Mouse (Mus musculus): ENCODE data around the gene Pik3r6. TPM values are rescaled to one million over a fixed set of nuclear protein-coding genes. Genes with fewer than 3 reads are reported as not detected.

The Pik3r6 gene
- polyA plus RNA-seq, 2 experiments = 1.3 to 1.5 TPM

DNA sequence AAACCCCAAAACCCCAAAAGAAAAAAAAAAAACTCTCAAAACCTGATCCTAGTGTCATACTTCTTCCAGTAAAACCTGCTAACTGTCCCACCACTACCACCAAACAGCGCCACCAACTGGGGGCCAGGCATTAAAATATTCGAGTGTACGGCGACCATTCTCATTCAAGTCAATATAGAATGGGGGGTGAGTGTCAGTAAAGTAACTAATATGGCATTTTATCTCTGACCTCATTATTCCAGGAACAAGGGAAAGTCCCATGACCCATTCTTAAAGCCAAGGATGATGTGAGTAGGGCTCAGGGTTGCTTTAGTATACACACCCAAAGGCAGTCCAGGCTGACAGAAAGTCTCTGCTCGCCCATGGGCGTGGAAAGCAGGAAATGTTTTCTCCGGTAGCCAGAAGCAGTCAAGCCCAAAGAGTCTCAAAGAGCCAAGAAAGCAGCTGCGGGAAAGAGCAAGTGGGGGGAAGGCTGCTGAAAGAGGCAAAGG lies 51.2 kb downstream of the Pik3r6 start:
- DNase-seq (ENCODE audit: low read depth in 3 of 3, low spot score in 3 of 3) = no peak
- H3K4me3 ChIP-seq (ENCODE audit: insufficient read depth in 1 of 2, low read depth in 2 of 2, low read length in 2 of 2) = no peak overlapping the region
- 29% methylated on average over 8 of the region's 8 CpGs for WGBS (ENCODE audit: insufficient replicate concordance)
- H3K9ac ChIP-seq (replicated peaks) = no peak overlapping the region
- no peaks in the 10 kb centered on the region for H3K27me3 ChIP-seq (ENCODE audit: control insufficient read depth, insufficient read depth, low read length)
- no peak for ATAC-seq (ENCODE audit: insufficient read depth)
- no peaks in the 10 kb centered on the region for H3K9me3 ChIP-seq (ENCODE audit: control insufficient read depth, low read length)
- no peak for TF ChIP-seq EP300 (IDR thresholded peaks at IDR 0.05; ENCODE audit: low read depth)
- TF ChIP-seq CTCF (IDR thresholded peaks at IDR 0.05; ENCODE audit: low read depth) = peak; percentile 31; the same call in 1 of the 2 replicates
- H3K36me3 ChIP-seq (replicated peaks; ENCODE audit: control insufficient read depth, insufficient read depth, low read depth) = no peaks in the 10 kb centered on the region
- no peaks in the 10 kb centered on the region for H3K4me1 ChIP-seq (replicated peaks; ENCODE audit: control insufficient read depth in 2 of 2, insufficient read depth in 2 of 2, low read length in 1 of 2)
- H3K4me2 ChIP-seq (ENCODE audit: low read depth) = no peak overlapping the region
- no peak overlapping the region for H3K27ac ChIP-seq

DNA sequence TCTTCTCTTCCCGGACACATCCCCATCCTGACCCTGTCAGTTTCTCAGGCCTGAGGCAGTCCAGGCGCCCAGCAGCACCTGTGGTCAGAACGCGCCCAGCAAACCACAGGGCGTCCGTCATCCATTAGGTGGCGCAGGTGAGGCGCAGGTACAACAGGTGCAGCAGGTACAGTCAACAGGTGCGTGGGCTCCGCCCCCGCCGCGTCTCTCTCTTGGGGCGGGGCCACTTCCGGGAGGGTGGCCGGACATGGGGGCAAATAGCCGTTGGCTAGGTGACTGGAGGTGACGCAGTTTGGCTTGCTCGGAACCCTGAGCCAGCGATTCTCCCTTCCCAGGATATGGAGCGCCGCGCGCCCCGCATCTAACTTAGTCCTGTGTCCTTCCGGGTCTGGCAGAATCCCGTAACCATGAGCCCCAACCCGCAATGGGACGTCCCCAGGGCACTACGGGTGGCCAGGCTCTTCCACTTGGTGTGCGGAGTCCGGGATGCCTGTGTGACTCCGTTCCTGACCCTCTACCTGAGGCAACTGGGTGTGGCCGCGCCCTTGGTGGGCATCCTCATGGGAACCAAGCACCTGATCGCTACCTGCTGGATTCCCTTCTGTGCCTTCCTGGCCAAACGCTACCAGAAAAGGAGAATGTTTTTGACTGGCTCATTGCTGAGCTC lies 53.2 kb downstream of the Pik3r6 start, which contains the start of gene Mfsd6l:
Gene Mfsd6l, plus strand, starts transcription at position 269 of the 667 bp plus-strand sequence.
- Histone ChIP-seq H3K9me3 (ENCODE audit: control insufficient read depth, low read length) (no peaks in the 10 kb centered on the region), H3K4me3 (ENCODE audit: insufficient read depth in 1 of 2, low read depth in 2 of 2, low read length in 2 of 2) (no peak within 1 kb of the TSS), H3K4me2 (ENCODE audit: low read depth) (no peak within 1 kb of the TSS), H3K27ac (no peak within 1 kb of the TSS), H3K27me3 (ENCODE audit: control insufficient read depth, insufficient read depth, low read length) (no peaks in the 10 kb centered on the region), H3K4me1 (replicated peaks; ENCODE audit: control insufficient read depth in 2 of 2, insufficient read depth in 2 of 2, low read length in 1 of 2) (no peaks in the 10 kb centered on the region), H3K36me3 (replicated peaks; ENCODE audit: control insufficient read depth, insufficient read depth, low read depth) (no peaks in the 10 kb centered on the region), H3K9ac (replicated peaks) (no peak within 1 kb of the TSS)
- TF ChIP-seq CTCF (IDR thresholded peaks at IDR 0.05; ENCODE audit: low read depth) (peak; percentile 47), EP300 (IDR thresholded peaks at IDR 0.05; ENCODE audit: low read depth) (no peak)
- DNase-seq (ENCODE audit: low read depth in 3 of 3, low spot score in 3 of 3) (no peak), ATAC-seq (ENCODE audit: insufficient read depth) (no peak)
- 18% methylated on average over 37 of the region's 37 CpGs for WGBS (ENCODE audit: insufficient replicate concordance)

DNA sequence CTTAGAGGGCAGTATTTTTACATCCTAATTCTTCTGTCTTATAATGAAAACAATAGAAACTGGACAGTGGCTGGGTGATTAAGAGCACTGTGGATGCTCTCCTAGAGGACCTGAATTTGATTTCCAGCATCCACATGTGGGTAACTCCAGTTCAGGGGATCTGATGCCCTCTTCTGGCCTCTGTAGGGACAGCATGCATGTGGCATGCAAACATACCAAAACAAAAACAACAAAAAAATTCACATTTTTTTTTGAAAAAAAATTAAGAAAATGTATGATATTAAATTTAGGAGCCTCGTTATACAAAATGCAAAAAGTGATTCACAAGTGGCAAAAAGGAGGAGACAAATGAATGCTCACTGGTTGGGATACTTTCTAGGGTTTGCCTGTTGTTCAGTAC lies 56.7 kb downstream of the Pik3r6 start:
- no peak for ATAC-seq (ENCODE audit: insufficient read depth)

DNA sequence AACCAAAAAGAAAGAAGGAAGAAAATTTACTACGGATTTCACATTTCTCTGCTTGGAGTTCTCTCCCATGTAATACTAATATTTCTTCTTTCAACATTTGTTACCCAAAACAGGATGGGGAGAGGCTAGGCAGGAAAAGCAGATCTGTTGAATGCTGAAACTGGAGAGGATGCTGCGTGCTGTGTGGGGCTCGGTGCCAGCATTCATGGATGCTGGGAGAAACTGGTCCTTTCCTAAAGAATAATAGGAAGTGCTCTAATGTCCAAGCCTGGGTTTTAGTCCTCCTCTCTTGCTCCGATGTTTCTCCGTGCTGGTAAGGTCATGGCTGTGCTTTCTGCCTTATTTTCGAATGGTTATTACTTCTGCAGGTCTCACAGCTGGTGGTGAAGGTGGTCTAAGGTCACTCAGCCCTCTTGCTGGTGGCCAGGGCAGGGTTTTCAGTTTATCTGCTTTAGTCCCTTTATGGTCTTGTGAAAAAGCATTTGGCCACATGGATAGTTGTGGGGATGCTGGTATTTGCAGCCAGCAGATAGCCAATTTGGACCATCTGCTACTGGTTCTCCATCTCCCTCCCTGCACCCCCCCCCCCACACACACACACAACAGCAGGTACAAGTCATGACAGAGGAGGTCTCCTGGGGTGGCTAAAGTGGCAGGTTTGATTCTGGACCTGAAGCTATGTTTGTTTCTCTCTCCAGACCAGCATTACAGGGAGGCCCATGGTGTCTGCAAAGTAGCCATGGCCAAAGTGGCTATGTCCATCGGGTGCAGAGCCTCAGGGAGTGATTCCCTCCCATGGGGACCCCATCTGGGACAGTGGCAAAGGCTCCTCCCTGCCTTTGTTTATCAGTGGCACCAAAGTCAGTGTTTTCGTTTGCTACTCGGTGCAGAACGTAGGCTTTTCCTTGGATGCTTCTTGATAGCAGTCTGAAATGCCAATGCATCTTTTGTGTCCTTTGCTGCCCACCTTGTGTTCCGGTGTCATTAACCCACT lies 59.4 kb downstream of the Pik3r6 start:
- TF ChIP-seq CTCF (IDR thresholded peaks at IDR 0.05; ENCODE audit: low read depth) = no peak
- TF ChIP-seq EP300 (IDR thresholded peaks at IDR 0.05; ENCODE audit: low read depth) = no peak
- no peak overlapping the region for H3K27ac ChIP-seq
- no peaks in the 10 kb centered on the region for H3K27me3 ChIP-seq (ENCODE audit: control insufficient read depth, insufficient read depth, low read length)
- no peak for ATAC-seq (ENCODE audit: insufficient read depth)
- no peaks in the 10 kb centered on the region for H3K9me3 ChIP-seq (ENCODE audit: control insufficient read depth, low read length)
- no peak overlapping the region for H3K9ac ChIP-seq (replicated peaks)
- H3K4me3 ChIP-seq (ENCODE audit: insufficient read depth in 1 of 2, low read depth in 2 of 2, low read length in 2 of 2) = no peak overlapping the region
- DNase-seq (ENCODE audit: low read depth in 3 of 3, low spot score in 3 of 3) = no peak
- no peak overlapping the region for H3K4me2 ChIP-seq (ENCODE audit: low read depth)
- 55% methylated on average over 11 of the region's 11 CpGs for WGBS (ENCODE audit: insufficient replicate concordance)
- no peaks in the 10 kb centered on the region for H3K36me3 ChIP-seq (replicated peaks; ENCODE audit: control insufficient read depth, insufficient read depth, low read depth)
- no peaks in the 10 kb centered on the region; a peak in 1 of 4 replicates for H3K4me1 ChIP-seq (replicated peaks; ENCODE audit: control insufficient read depth in 2 of 2, insufficient read depth in 2 of 2, low read length in 1 of 2)

More for the DNA sequence above, 56.7 kb downstream of the Pik3r6 start:
- no peaks in the 10 kb centered on the region for H3K4me1 ChIP-seq (replicated peaks; ENCODE audit: control insufficient read depth in 2 of 2, insufficient read depth in 2 of 2, low read length in 1 of 2)
- no peak overlapping the region for H3K27ac ChIP-seq
- H3K4me3 ChIP-seq (ENCODE audit: insufficient read depth in 1 of 2, low read depth in 2 of 2, low read length in 2 of 2) = no peak overlapping the region
- H3K36me3 ChIP-seq (replicated peaks; ENCODE audit: control insufficient read depth, insufficient read depth, low read depth) = no peaks in the 10 kb centered on the region
- TF ChIP-seq EP300 (IDR thresholded peaks at IDR 0.05; ENCODE audit: low read depth) = no peak
- peak; percentile 28; the same call in 1 of the 2 replicates for TF ChIP-seq CTCF (IDR thresholded peaks at IDR 0.05; ENCODE audit: low read depth)
- no peaks in the 10 kb centered on the region for H3K27me3 ChIP-seq (ENCODE audit: control insufficient read depth, insufficient read depth, low read length)
- H3K4me2 ChIP-seq (ENCODE audit: low read depth) = no peak overlapping the region
- no peak overlapping the region for H3K9ac ChIP-seq (replicated peaks)
- WGBS (ENCODE audit: insufficient replicate concordance) = 22% methylated on average over 1 of the region's 1 CpGs
- no peak for DNase-seq (ENCODE audit: low read depth in 3 of 3, low spot score in 3 of 3)
- no peaks in the 10 kb centered on the region for H3K9me3 ChIP-seq (ENCODE audit: control insufficient read depth, low read length)
